14 mouse cellular contexts compared by ENCODE assay signal in genomic region chr2:144195851-144196250, GRCm38 (mm10).
DNase-seq lines count a peak whose midpoint lies in the region; ATAC-seq and TF ChIP-seq lines count a peak whose summit lies in the region.
"Had no signal": no experiment of that assay in that cellular context is flagged by ENCODE, and none has a peak within 500 bp of the region (broad histone marks: within the 10 kb centered on the region; RNA-seq: fewer than 3 reads in every experiment).

No protein-coding gene starts in this region.

- H3K4me3 ChIP-seq in hindbrain, postnatal 0 days (ENCODE audit: low read length), result no peak overlapping the region
- no peak overlapping the region for H3K4me3 ChIP-seq in hindbrain, embryonic 11.5 days (ENCODE audit: low read depth, low read length)
- no peak overlapping the region for H3K4me3 ChIP-seq in embryonic facial prominence, embryonic 10.5 days
- H3K4me3 ChIP-seq: heart, embryonic 12.5 days; hindbrain, embryonic 15.5 days; midbrain, embryonic 15.5 days; neural tube, embryonic 15.5 days had no signal

- H3K27ac ChIP-seq in hindbrain, postnatal 0 days, result no peak overlapping the region
- H3K27ac ChIP-seq in hindbrain, embryonic 11.5 days (ENCODE audit: low read depth, low read length), result no peak overlapping the region
- 0 out of 2 replicates have a peak overlapping the region, but pooled peaks have one; percentile 31 for H3K27ac ChIP-seq in embryonic facial prominence, embryonic 10.5 days (replicated peaks)
- H3K27ac ChIP-seq: hindbrain, embryonic 15.5 days; macrophage; midbrain, embryonic 15.5 days; neural tube, embryonic 15.5 days had no signal

- WGBS in hindbrain, postnatal 0 days, result 41% methylated on average over 14 of the region's 14 CpGs
- 62% methylated on average over 14 of the region's 14 CpGs for WGBS in hindbrain, embryonic 11.5 days
- WGBS in embryonic facial prominence, embryonic 10.5 days, result 59% methylated on average over 14 of the region's 14 CpGs

- no peak overlapping the region for H3K4me2 ChIP-seq in hindbrain, postnatal 0 days (ENCODE audit: low read depth, low read length)
- H3K4me2 ChIP-seq in hindbrain, embryonic 11.5 days (replicated peaks; ENCODE audit: low read depth, low read length), result no peak overlapping the region
- H3K4me2 ChIP-seq: heart, embryonic 12.5 days; hindbrain, embryonic 15.5 days; midbrain, embryonic 15.5 days; neural tube, embryonic 15.5 days had no signal

- H3K9me3 ChIP-seq in hindbrain, postnatal 0 days (ENCODE audit: low read length), result no peaks in the 10 kb centered on the region
- no peaks in the 10 kb centered on the region for H3K9me3 ChIP-seq in hindbrain, embryonic 11.5 days (ENCODE audit: control insufficient read depth, low read length)
- H3K9me3 ChIP-seq in embryonic facial prominence, embryonic 10.5 days, result 0 out of 2 replicates have a peak, but pooled peaks cover 2% of the 10 kb centered on the region
- H3K9me3 ChIP-seq: heart, embryonic 12.5 days; hindbrain, embryonic 15.5 days; midbrain, embryonic 15.5 days; neural tube, embryonic 15.5 days had no signal

- H3K36me3 ChIP-seq in hindbrain, postnatal 0 days (ENCODE audit: insufficient read depth, low read length), result no peaks in the 10 kb centered on the region
- H3K36me3 ChIP-seq in hindbrain, embryonic 11.5 days (ENCODE audit: control insufficient read depth, insufficient read depth, low read length), result no peaks in the 10 kb centered on the region
- no peaks in the 10 kb centered on the region for H3K36me3 ChIP-seq in embryonic facial prominence, embryonic 10.5 days (replicated peaks)
- H3K36me3 ChIP-seq: heart, embryonic 12.5 days; hindbrain, embryonic 15.5 days; midbrain, embryonic 15.5 days; neural tube, embryonic 15.5 days had no signal

- peak; percentile 30 for DNase-seq in hindbrain, postnatal 0 days (ENCODE audit: low spot score)
- DNase-seq in hindbrain, embryonic 11.5 days (ENCODE audit: low spot score), result no peak
- DNase-seq in embryonic facial prominence, embryonic 10.5 days (ENCODE audit: low spot score), result no peak
- peak; percentile 63 for DNase-seq in gastrocnemius, postnatal 25 days
- peak; percentile 18 to 34 for DNase-seq in kidney, postnatal 4 days
- DNase-seq in embryo, embryonic 10 days (ENCODE audit: low spot score), result no peak
- DNase-seq: cerebellum, adult 11 months; thymus, postnatal 25 days had no signal

- H3K4me1 ChIP-seq in hindbrain, postnatal 0 days (ENCODE audit: insufficient read depth, low read length), result no peaks in the 10 kb centered on the region
- no peaks in the 10 kb centered on the region for H3K4me1 ChIP-seq in hindbrain, embryonic 11.5 days (replicated peaks; ENCODE audit: control insufficient read depth, insufficient read depth, low read length)
- H3K4me1 ChIP-seq in embryonic facial prominence, embryonic 10.5 days, result peaks cover 29% of the 10 kb centered on the region
- H3K4me1 ChIP-seq: hindbrain, embryonic 15.5 days; midbrain, embryonic 15.5 days had no signal

- H3K9ac ChIP-seq in hindbrain, postnatal 0 days (replicated peaks; ENCODE audit: low read length), result no peak overlapping the region
- H3K9ac ChIP-seq in hindbrain, embryonic 11.5 days (ENCODE audit: low read depth, low read length), result no peak overlapping the region
- H3K9ac ChIP-seq: heart, embryonic 12.5 days; hindbrain, embryonic 15.5 days; midbrain, embryonic 15.5 days; neural tube, embryonic 15.5 days had no signal

- no peak for TF ChIP-seq CTCF in hindbrain, postnatal 0 days (IDR thresholded peaks at IDR 0.05; ENCODE audit: low read depth)

- ATAC-seq in hindbrain, postnatal 0 days, result peak; percentile 56
- ATAC-seq in hindbrain, embryonic 11.5 days (ENCODE audit: low FRiP score), result no peak
- no peak for ATAC-seq in activated CD4-positive, CD25-positive, alpha-beta regulatory T cell, adult 4 months
- ATAC-seq: midbrain, embryonic 15.5 days had no signal

- no peaks in the 10 kb centered on the region for H3K27me3 ChIP-seq in hindbrain, postnatal 0 days (ENCODE audit: insufficient read depth, low read length)
- no peaks in the 10 kb centered on the region for H3K27me3 ChIP-seq in hindbrain, embryonic 11.5 days (ENCODE audit: control insufficient read depth, insufficient read depth, low read length)
- 0 out of 2 replicates have a peak, but pooled peaks cover 8% of the 10 kb centered on the region for H3K27me3 ChIP-seq in embryonic facial prominence, embryonic 10.5 days (replicated peaks; ENCODE audit: low read depth, poor library complexity, severe bottlenecking)
- H3K27me3 ChIP-seq: hindbrain, embryonic 15.5 days; midbrain, embryonic 15.5 days; neural tube, embryonic 15.5 days had no signal

Comparison
In these comparisons a context has a peak if more than half of its experiments do, and no peak if none do; other contexts are left out.
1. DNase-seq: peak in hindbrain, postnatal 0 days (single experiment), gastrocnemius, postnatal 25 days (single experiment) and kidney, postnatal 4 days (2 of 2); none in hindbrain, embryonic 11.5 days (single experiment), embryonic facial prominence, embryonic 10.5 days (single experiment) and embryo, embryonic 10 days (single experiment).